Mouse (Mus musculus): ENCODE measurements around the gene Lrmda. TPM values are rescaled to one million over a fixed set of nuclear protein-coding genes. Genes with fewer than 3 reads are reported as not detected.

Lrmda gene
- total RNA-seq, 4 experiments from 2014 or later, result 1.2 to 2.4 (median 1.3) TPM

DNA sequence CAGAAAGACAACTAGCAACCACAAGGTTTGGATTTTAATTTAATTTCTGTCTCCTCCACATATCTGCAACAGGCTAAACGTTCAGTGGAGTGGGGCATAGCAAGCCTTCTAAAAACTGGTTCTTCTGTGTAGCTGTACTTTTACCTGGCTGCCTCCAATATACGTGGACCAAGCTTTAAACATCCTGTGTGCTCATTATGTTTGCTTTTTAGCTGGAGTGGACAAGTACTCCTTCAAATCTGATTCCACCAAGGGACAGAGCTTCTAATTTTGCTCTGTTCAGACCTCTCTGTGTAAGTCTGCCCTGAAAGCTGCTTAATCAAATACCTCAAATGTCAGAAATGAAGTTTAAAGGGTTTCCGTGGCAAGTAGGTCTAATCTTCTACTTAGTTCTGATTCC, 807.3 kb downstream of the Lrmda start:
- DNase-seq (ENCODE audit: low spot score in 2 of 2), result no peak

- no peak for DNase-seq (ENCODE audit: low spot score in 2 of 2)
These were observed 817.5 kb downstream of the Lrmda start for GRCm38 (mm10) chr14:22837058-22837457.

DNA sequence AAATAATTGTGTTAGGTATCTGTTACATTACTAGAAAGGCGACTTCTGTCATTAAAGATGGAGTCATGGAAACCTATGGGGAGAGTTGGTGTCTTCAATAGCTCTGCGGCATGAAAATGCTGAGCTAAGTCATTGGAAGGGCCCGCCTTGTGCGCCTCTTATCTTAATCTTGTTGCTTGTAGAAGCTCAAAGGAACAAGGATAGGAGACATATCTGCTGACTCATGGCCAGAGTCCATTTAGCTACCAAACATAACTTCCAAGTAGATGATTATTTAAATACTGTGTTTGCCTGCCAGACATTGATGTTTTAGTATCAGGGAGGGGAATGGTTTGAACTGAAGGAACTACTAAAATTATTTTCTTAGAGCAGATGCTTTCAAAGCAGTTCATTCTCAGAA, 821.6 kb downstream of the Lrmda start:
- DNase-seq (ENCODE audit: low spot score in 2 of 2), result no peak

GRCm38 (mm10) chr14:22844006-22844405, 824.5 kb downstream of the Lrmda start:
- DNase-seq (ENCODE audit: low spot score in 2 of 2), result no peak

DNA sequence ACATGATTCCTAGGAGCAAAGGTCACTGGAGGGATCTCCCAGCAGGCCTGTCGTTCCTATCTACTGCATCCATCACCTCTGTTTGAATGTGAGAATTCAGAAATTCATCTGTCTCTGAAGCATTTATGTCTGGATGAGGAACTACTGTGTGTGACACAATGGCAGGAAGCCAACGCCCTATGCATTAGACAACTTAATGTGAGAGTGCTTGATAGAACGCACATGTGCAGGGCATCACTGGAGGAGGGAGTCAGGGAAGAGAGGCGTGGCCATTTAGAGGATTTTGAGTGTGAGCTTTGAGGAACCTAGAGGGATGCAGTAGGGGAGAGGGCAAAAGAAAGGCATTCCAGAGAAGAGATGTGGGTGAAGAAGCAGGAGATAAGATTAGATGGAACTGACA, 825.9 kb downstream of the Lrmda start:
- DNase-seq (ENCODE audit: low spot score in 2 of 2), result no peak

GRCm38 (mm10) chr14:22847011-22847786, 827.7 kb downstream of the Lrmda start:
- no peak for DNase-seq (ENCODE audit: low spot score in 2 of 2)

DNA sequence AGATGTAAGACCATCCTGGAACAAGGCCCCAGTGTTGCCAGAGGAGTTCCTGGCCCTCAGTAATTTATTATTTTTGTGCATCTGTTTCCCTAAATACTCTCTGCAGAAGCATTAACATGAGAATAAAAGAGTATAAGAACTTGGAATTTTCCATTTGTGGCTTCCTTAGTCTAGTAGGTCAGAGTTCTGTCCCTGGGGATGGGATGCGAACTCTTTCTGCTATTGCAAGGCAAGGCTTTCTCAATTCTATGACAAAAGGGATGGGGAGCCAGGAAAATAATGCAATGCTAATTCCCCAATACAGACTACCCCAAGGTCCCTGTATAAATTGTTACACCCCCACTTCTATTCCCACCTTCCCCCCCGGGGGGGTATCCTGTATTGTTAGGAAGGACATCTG, 829.6 kb downstream of the Lrmda start:
- no peak for DNase-seq (ENCODE audit: low spot score in 2 of 2)

DNA sequence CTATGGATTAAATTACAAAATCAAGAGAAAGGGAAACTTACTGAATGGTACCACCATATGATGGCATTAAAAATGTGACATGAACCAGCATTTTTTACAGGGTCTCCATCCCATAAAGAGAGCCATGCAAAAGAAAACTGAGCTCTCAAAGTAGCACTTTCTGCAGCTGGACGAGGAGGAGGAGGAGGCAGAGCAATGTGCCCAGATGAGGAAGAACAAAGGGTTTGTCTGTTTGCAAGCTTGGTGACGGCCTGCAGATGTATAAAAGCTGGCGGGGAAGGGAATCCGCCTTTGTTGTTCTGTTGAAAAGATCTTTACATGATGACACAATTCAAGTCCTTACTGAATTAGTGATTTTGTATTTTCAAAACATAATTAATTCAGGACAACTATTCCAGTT, 841.1 kb downstream of the Lrmda start:
- DNase-seq (ENCODE audit: low spot score in 2 of 2), result peak in 1 of 2 experiments; percentile 7

DNA sequence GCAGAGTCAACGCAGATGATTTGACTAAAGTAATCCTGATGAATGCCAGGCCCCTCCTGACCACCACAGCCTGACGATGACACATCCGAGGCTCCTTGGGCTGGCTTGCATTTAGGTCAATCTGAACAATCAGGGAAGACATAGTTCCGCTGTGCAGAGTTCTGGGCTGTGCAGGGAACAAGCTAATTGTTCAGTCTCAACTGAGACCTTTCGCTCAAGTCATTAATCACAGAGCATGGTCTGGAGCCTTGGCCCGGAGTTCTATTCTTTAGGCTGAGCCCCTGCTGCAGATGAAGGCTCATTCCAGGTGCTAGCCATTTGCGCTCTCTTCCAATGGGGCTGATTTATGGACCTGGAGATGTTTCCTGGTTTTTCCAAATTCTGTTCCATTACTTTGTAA, 844.6 kb downstream of the Lrmda start:
- no peak for DNase-seq (ENCODE audit: low spot score in 2 of 2)

DNA sequence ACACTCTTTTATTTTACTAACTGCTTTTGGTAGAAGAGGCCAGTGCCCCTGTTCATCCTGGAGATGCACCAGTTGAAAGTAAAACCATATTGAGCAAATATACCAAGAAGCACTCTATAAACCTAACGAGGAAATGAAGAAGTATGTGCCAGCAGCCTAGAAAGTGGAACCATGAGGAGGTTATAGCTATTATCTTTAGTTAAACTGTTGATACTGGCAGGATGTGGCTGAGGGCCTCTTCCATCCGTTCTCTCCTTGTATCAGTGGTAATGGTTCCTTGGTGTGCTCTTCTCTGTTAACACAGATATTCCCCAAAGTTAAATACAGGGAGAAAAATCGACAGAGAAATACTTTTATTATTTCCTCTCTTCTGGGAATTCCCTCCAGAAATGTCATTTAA, 855.1 kb downstream of the Lrmda start:
- no peak for DNase-seq (ENCODE audit: low spot score in 2 of 2)

- no peak for DNase-seq (ENCODE audit: low spot score in 2 of 2)
These were observed 867.7 kb downstream of the Lrmda start for GRCm38 (mm10) chr14:22887182-22887581.

DNA sequence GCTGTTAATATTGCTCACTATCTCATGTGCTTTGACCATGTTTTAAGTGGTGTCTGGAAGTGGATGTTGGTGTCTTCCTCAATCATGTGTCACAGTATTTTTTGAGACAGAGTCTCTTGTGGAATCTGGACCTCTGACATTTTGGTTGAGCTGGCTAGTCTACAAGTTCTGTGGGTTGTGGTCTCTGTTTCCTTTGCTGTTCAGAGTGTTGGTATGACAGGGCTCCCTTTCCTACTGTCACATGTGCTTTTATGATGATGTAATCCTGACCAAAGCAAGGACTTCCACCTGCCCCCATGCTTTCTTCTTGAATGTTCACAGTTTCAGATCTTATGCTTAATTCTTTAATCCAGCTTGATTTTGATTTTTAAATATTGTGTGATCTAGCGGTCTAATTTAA, 879.8 kb downstream of the Lrmda start:
- no peak for DNase-seq (ENCODE audit: low spot score in 2 of 2)

DNA sequence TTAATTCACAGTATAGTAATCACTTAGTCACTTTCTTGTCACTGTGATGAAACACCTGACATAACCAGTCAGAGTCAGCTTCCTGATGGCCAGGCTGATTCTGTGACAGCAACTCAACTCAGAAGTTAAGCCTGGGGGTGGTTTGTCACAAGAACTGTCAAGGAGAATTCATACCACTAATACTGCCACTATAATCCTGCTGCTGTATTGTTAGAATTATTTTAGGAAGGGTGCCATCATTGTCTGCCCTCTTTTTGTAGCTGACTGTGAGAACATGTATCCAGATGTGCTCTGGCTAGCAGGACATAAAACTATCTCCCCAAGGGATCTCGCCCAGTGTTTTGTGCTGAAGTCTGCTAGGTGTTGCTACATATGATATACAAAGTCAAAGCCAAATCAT, 882.6 kb downstream of the Lrmda start:
- no peak for DNase-seq (ENCODE audit: low spot score in 2 of 2)

- no peak for DNase-seq (ENCODE audit: low spot score in 2 of 2)
These were observed 883.4 kb downstream of the Lrmda start for GRCm38 (mm10) chr14:22902914-22903313.

DNA sequence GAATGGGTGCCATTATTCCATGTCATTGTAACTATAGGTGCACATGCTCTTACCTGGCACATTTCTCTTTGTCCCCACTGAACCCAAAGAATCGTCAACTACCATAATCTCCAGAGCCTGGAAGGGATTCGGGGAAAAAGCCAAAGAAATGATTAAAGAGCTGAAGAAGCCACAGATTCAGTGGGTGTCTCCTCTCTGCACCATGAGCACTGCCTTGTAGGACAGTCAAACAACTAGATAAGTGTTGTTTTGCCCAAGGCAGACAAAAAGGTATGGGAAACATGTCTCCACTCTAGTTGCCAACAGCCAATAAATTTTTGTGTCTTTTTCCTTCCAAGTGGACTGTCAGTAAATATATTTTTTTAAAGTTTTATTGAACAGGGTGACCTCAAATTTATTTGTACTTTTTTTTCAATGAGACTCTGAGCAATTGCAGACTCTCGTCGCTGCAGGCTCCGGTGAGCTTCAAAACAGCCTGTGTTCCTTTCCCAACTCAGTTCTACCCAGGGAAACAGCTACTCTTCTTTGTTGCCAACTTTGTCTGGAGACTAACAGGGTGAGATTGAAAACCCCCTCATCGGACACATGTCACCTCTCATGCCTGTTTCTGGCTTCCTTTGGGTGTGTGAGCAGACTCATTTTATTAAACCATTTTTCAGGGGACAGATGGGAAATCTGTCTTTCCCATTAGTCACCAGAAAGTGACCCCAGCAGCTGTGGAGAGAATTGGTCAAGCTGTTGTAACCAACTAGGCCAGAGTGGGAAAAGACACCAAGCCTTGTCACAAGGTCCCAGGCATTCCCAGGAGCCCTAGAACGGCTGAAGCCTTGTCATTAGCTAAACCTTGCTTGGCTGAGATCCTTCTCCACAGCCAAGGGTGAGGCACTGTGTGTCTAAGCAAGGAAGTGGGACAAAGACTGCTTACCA, 886.5 kb downstream of the Lrmda start:
- peak in 1 of 2 experiments; percentile 8 for DNase-seq (ENCODE audit: low spot score in 2 of 2)

- DNase-seq (ENCODE audit: low spot score in 2 of 2), result peak in 1 of 2 experiments; percentile 28
These were observed 887.2 kb downstream of the Lrmda start for GRCm38 (mm10) chr14:22906716-22907115.

GRCm38 (mm10) chr14:22907221-22907620, 887.7 kb downstream of the Lrmda start:
- DNase-seq (ENCODE audit: low spot score in 2 of 2), result no peak

GRCm38 (mm10) chr14:22908006-22908405, 888.5 kb downstream of the Lrmda start:
- DNase-seq (ENCODE audit: low spot score in 2 of 2), result no peak

GRCm38 (mm10) chr14:22915463-22915862, 896.0 kb downstream of the Lrmda start:
- no peak for DNase-seq (ENCODE audit: low spot score in 2 of 2)

- DNase-seq (ENCODE audit: low spot score in 2 of 2), result no peak
These were observed 899.0 kb downstream of the Lrmda start for GRCm38 (mm10) chr14:22918499-22918898.

GRCm38 (mm10) chr14:22918931-22919330, 899.4 kb downstream of the Lrmda start:
- no peak for DNase-seq (ENCODE audit: low spot score in 2 of 2)

GRCm38 (mm10) chr14:22921152-22921551, 901.6 kb downstream of the Lrmda start:
- no peak for DNase-seq (ENCODE audit: low spot score in 2 of 2)

Data from left cerebral cortex, adult 8-10 months (tissue).